Mouse (Mus musculus) cerebellum, postnatal 36 days (tissue): ENCODE data around the gene Olfr1475.
"Not testable (repeated sequence)": the region's sequence is repeated elsewhere in the genome, so short reads cannot be mapped to it uniquely, and the experiment has no call there.

Experiments
- DNase-seq, 2 experiments: peaks; one replicate each; pipeline ENCODE4 v3.0.0; 2021 to 2022; ENCODE audit warnings: mixed read lengths in 2 of 2

Olfr1475 gene

GRCm38 (mm10) chr19:13480096-13480495, at the start of gene Olfr1475:
Gene Olfr1475 (minus strand): TSS chr19:13480196.
- no peak for DNase-seq

- no peak for DNase-seq
Measured at GRCm38 (mm10) chr19:13527613-13528012, 47.6 kb upstream of the Olfr1475 start, which contains the start of gene Olfr1480. Gene Olfr1480 (plus strand): TSS chr19:13527913.

GRCm38 (mm10) chr19:13500246-13500645, 20.2 kb upstream of the Olfr1475 start, which contains the start of gene Olfr1477:
Gene Olfr1477 (plus strand): TSS chr19:13500546.
- DNase-seq: no peak

DNA sequence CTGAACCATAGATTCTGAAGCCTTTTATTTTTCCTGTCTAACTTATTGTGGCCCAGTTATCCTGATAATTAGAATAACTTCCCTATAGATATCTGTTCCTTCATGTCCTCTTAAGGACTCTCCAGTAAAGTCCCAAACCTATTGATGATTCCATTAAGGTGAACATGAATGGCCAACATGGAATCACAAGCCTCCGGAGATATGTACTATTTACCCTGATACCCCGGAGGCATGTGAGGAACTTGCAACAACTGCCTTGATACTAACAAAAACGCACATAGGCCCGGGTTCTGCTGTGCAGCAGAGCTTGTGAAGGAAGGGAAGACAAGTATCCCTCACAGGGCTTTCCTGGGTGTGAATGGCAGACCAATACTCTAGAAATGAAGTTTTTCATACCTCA, 10.7 kb downstream of the Olfr1475 start, which contains the start of gene Olfr1474:
Olfr1474 (plus strand) TSS at position 301 of the 400 bp plus-strand sequence.
- not testable (repeated sequence) for DNase-seq

- DNase-seq: no peak
Measured at GRCm38 (mm10) chr19:13455986-13456385, 24.0 kb downstream of the Olfr1475 start, which contains the start of gene Olfr1472. Gene Olfr1472 (minus strand): TSS chr19:13456086.

DNA sequence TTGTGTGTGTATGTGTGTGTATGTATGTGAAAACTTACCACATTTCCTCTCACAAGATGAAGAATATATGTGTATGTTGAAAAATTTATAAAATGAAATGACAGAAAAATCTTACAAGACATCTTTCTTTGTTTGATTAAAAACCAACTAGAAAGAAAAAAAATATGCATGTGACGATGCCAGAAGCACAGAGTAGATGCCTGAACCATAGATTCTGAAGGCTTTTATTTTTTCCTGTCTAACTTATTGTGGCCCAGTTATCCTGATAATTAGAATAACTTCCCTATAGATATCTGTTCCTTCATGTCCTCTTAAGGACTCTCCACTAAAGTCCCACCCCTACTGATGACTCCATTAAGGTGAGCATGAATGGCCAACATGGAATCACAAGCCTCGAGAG, 36.9 kb downstream of the Olfr1475 start, which contains the start of gene Olfr1471:
Olfr1471 (plus strand) TSS at position 301 of the 400 bp plus-strand sequence.
- not testable (repeated sequence) for DNase-seq
